Mouse (Mus musculus) stomach, postnatal 0 days (tissue): ENCODE results near the gene Spata31d1c.

Experiments
- CTCF ChIP-seq: IDR thresholded peaks from 2 replicates; pipeline ENCODE4 v1.5.1; 2016; ENCODE audit warnings: antibody characterized with exemption, low read depth, mild to moderate bottlenecking, moderate library complexity
- EP300 ChIP-seq: optimal IDR thresholded peaks from 2 replicates; pipeline ENCODE3; 2016; ENCODE audit warnings: antibody characterized with exemption

DNA sequence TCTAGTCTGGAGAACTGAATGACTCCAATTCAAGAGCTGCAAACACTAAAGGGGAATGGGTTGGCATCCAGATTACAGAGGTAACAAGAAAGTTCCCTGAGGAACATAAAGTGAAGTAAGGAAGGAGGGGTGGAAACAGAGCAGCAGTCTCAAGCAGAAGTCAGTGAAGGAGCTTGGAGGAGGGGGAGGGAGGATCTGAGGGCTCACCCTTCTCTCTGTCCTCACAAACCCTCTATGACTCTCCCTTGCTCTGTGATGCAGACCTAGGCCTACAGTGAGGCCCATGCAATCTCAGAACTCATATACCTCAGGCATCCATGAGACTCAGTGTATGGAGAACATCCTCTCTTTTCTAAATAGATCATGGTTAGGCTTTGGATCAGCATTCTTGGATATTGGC, at the start of gene Spata31d1c:
- no peak for TF ChIP-seq CTCF
- no peak for TF ChIP-seq EP300
